Mouse (Mus musculus) liver, postnatal 0 days (tissue): ENCODE data around the gene Nrxn1. TPM values are rescaled to one million over a fixed set of nuclear protein-coding genes. Genes with fewer than 3 reads are reported as not detected.

Source experiments
- ATAC-seq: fragments of 200-750 bp; cut with Nextera tagmentation; 2 replicates; pipeline ENCODE4 v1.8.0; 2017; ENCODE audit warnings: mild to moderate bottlenecking, moderate library complexity
- DNase-seq: peaks from one replicate; pipeline ENCODE4 v3.0.0-alpha.2; 2016
- H3K27ac ChIP-seq: fragments of 300-500 bp; sonication (generic); 2 replicates; pipeline ENCODE4 v1.5.1; 2014; ENCODE audit warnings: antibody characterized with exemption, moderate library complexity, mild to moderate bottlenecking, low read depth
- H3K27me3 ChIP-seq: fragments of 300-500 bp; sonication (generic); 2 replicates; pipeline ENCODE4 v1.6.1; 2014; ENCODE audit warnings: low read length, control low read depth, mixed read lengths; ENCODE audit not compliant: insufficient read depth
- H3K36me3 ChIP-seq: fragments of 300-500 bp; sonication (generic); replicated peaks from 2 replicates; pipeline ENCODE4 v1.6.1; 2014; ENCODE audit warnings: mild to moderate bottlenecking, control low read depth, low read length, moderate library complexity, mixed read lengths; ENCODE audit not compliant: insufficient read depth
- H3K4me1 ChIP-seq: fragments of 300-500 bp; sonication (generic); 2 replicates; pipeline ENCODE4 v1.6.1; 2014; ENCODE audit warnings: antibody characterized with exemption, mild to moderate bottlenecking, control low read depth; ENCODE audit not compliant: insufficient read depth
- H3K4me2 ChIP-seq: fragments of 300-500 bp; sonication (generic); 2 replicates; pipeline ENCODE4 v1.6.1; 2014; ENCODE audit warnings: low read depth, mild to moderate bottlenecking, low read length, moderate library complexity, mixed read lengths
- H3K4me3 ChIP-seq: fragments of 300-500 bp; sonication (generic); 2 replicates; pipeline ENCODE4 v1.5.1; 2014; ENCODE audit warnings: low read depth, low read length
- H3K9ac ChIP-seq: fragments of 300-500 bp; sonication (generic); replicated peaks from 2 replicates; pipeline ENCODE4 v1.6.1; 2014; ENCODE audit warnings: mild to moderate bottlenecking, moderate library complexity
- H3K9me3 ChIP-seq: fragments of 300-500 bp; sonication (generic); 2 replicates; pipeline ENCODE4 v1.6.1; 2016; ENCODE audit warnings: mild to moderate bottlenecking, control low read depth, low read length, mixed read lengths
- CTCF ChIP-seq: sonication (generic); IDR thresholded peaks from 2 replicates; pipeline ENCODE4 v1.5.1; 2016; ENCODE audit warnings: antibody characterized with exemption, low read depth
- EP300 ChIP-seq: IDR thresholded peaks from 2 replicates; pipeline ENCODE4 v1.6.1; 2016; ENCODE audit warnings: antibody characterized with exemption, low read depth, mild to moderate bottlenecking
- WGBS: fragments of 180-500 bp; shearing (Covaris S2); extraction: QIAGEN DNeasy Blood & Tissue Kit; methylation state at CpG from one replicate; pipeline ENCODE4 v1.1.7; 2014; ENCODE audit not compliant: insufficient replicate concordance; 5-methylcytosine and 5-hydroxymethylcytosine counted together
- polyA plus RNA-seq: library from polyadenylated mRNA; unstranded; fragments of >200 nt; fragmentation: Nextera tagmentation; extraction: Ambion mirVana; gene quantifications from 2 replicates; pipeline ENCODE4 v1.2.1, GENCODE M21; 2015

Nrxn1 gene
- polyA plus RNA-seq: 0.41 and 0.57 TPM in 2 replicates

DNA sequence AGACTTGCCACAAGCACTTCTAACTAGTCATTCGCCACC lies at the start of gene Nrxn1:
Nrxn1 (minus strand) TSS at position 30 of the 39 bp plus-strand sequence.
- H3K4me3 ChIP-seq: no peak within 1 kb of the TSS
- no peaks in the 10 kb centered on the region for H3K36me3 ChIP-seq
- H3K4me2 ChIP-seq: no peak within 1 kb of the TSS
- no peak within 1 kb of the TSS for H3K9ac ChIP-seq
- 0% methylated on average over 1 of the region's 1 CpGs for WGBS
- no peak for ATAC-seq
- DNase-seq: no peak
- H3K27ac ChIP-seq: no peak within 1 kb of the TSS
- TF ChIP-seq EP300: no peak
- TF ChIP-seq CTCF: no peak
- H3K27me3 ChIP-seq: no peaks in the 10 kb centered on the region
- H3K4me1 ChIP-seq: no peaks in the 10 kb centered on the region
- no peaks in the 10 kb centered on the region for H3K9me3 ChIP-seq

DNA sequence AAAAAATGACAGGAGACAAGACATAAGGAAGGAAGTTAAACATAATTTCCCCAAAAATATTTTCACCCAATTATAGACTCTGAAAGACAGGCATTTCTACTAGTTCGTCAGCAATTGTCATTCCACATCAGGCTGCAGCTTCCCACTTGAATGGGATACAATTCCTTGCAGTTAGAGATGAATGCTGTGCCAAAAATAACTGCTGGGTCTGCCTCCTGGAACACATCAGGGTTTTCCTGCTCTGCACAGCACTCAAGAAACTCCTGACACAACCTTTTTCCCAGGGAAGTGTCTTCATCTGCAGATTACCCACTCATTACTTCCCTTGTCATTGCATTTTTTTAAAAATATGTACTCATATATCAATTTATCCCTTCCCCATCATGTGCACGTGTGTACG lies 44.0 kb upstream of the Nrxn1 start:
- no peaks in the 10 kb centered on the region for H3K27me3 ChIP-seq
- H3K4me3 ChIP-seq: no peak overlapping the region
- 62% methylated on average over 3 of the region's 3 CpGs for WGBS
- H3K9me3 ChIP-seq: no peaks in the 10 kb centered on the region
- ATAC-seq (no peak), DNase-seq (no peak)
- no peak overlapping the region for H3K27ac ChIP-seq
- H3K4me1 ChIP-seq: no peaks in the 10 kb centered on the region
- no peak overlapping the region for H3K4me2 ChIP-seq
- no peaks in the 10 kb centered on the region for H3K36me3 ChIP-seq
- no peak overlapping the region for H3K9ac ChIP-seq
- TF ChIP-seq EP300: no peak
- no peak for TF ChIP-seq CTCF

DNA sequence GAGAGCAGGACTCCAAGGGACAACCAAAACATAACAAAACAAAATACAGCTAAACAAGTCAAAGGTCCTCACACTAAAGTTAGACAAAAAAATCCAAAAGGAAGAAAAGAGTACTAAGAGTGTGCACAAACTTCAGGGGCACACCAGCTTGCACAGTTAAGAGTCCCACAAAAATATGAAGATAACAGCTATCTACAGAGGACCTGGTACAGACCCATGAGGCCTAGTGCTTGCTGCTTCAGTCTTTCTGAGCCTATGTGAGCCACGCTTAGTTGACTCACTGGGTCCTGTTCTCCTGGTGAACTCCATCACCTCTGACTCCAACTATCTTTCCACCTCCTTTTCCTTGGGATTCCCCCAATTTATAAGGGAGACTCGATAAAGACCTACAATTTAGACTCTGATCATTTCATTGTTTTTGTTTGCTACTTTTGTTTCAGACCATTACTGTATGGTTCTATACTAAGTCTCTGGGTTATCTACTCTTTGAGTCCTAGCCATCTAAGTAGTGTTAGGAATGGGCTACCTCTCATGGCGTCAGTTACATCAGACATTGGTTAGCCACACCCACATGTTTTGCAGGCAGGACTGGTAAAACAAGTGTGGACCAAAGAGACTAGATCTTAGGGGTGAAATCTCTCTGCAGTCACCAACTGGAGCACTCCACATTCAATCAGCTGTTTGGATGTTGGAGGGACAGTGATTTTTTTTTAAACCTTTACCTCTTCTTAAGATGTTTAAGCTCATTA lies 20.2 kb upstream of the Nrxn1 start:
- TF ChIP-seq EP300: no peak
- TF ChIP-seq CTCF: no peak
- no peaks in the 10 kb centered on the region for H3K27me3 ChIP-seq
- no peaks in the 10 kb centered on the region for H3K36me3 ChIP-seq
- ATAC-seq: no peak
- H3K9me3 ChIP-seq: no peaks in the 10 kb centered on the region
- no peak for DNase-seq
- H3K27ac ChIP-seq: no peak overlapping the region
- H3K4me3 ChIP-seq: no peak overlapping the region
- WGBS: 63% methylated on average over 3 of the region's 3 CpGs
- no peaks in the 10 kb centered on the region for H3K4me1 ChIP-seq
- H3K4me2 ChIP-seq: no peak overlapping the region
- no peak overlapping the region for H3K9ac ChIP-seq

DNA sequence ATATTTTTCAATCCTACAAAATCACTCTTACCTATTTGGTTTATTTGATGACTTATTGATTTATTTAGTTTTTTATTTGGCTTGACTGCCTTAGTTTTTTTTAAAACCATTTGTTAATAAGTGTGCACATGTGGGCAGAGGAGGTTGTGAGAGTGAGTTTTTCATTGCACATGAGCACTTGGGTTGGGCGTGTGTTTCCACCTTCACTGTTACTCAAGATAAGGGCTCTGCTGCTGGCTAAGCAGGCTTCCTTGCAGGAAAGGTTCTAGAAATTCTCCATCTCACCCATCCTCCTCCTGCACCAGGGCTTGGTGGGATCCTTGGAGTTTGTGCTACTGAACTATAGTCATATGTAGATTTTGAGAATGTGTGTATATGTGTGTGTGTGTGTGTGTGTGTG lies 19.2 kb upstream of the Nrxn1 start:
- no peaks in the 10 kb centered on the region for H3K27me3 ChIP-seq
- no peaks in the 10 kb centered on the region for H3K36me3 ChIP-seq
- H3K4me2 ChIP-seq: no peak overlapping the region
- ATAC-seq: no peak
- H3K9ac ChIP-seq: no peak overlapping the region
- H3K27ac ChIP-seq: no peak overlapping the region
- TF ChIP-seq CTCF: no peak
- H3K4me3 ChIP-seq: no peak overlapping the region
- DNase-seq: no peak
- 60% methylated on average over 1 of the region's 1 CpGs for WGBS
- H3K4me1 ChIP-seq: no peaks in the 10 kb centered on the region
- H3K9me3 ChIP-seq: no peaks in the 10 kb centered on the region

DNA sequence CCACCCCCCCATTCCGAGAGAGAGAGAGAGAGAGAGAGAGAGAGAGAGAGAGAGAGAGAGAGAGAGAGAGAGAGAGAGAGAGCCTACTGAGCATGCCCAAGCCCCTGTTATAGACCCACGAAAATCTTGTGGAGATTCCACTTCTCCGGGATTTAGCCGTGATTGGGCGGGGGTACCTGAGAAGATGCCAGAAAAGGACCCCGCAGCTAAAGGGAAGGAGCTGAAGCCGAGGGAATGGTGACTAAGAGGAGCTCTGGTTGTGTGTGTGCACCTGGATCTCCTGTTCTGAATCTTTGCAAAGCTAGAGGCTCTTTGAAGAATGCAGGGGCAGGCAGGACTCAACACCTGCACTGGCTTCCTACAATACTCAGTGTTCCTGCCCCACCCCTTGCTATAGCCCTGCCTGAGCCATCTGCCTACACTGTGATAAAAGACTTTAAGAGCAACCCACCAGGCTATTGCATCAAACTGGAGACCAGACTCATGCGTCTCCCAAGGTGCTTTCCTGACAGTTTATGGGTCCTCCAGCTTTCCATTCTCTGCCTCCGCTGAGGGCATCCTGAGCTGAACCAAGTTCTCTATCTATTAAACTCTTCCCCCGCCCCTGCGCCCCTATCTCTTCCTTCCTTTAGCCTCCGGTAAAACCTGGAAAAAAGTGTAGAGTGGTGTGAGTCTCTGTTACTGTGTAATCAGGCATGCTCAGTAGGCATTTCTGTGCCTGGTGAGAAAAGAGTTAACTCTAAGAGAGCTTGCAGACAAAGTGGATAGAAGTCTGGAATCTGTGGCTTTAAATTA lies 407 bp upstream of the Nrxn1 start:
- no peak for ATAC-seq

DNA sequence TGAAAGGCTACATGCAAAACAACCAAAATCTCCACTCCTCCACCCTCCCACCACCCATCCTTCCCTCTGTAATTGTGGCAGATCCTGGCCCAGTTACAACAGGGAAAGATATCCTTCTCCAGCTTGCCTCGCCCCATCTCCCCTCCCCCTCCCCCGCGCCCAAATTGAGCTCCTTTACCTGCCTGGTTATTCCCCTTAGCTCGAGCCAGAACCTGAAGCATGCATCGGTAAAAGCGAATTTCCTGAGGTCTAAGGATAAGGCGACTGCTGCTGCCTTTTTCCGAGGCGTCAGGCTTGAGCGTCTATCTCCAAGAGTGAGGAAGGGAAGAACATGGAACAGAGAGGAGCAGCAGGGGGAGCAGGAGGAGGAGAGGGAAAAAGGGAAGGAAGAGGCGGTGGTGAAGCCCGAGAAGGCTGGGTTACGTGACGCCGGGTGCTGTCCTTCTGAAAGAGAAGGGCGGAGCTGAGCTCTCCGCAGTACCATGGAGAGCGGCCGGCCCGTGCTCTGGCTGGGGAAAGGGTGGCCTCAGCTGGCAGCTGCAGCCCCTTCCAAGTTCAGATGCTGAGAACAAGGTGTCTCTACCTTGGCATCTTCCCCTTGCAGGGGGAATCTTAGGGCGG lies 340 bp downstream of the Nrxn1 start:
- no peaks in the 10 kb centered on the region for H3K9me3 ChIP-seq
- DNase-seq (peak; percentile 32), ATAC-seq (0 out of 2 replicates have a peak, but pooled peaks have one; percentile 15)
- H3K27me3 ChIP-seq: no peaks in the 10 kb centered on the region
- no peak overlapping the region for H3K9ac ChIP-seq
- H3K36me3 ChIP-seq: no peaks in the 10 kb centered on the region
- no peaks in the 10 kb centered on the region for H3K4me1 ChIP-seq
- 0 out of 2 replicates have a peak, but pooled peaks have one; percentile 2 for TF ChIP-seq CTCF
- no peak for TF ChIP-seq EP300
- no peak overlapping the region for H3K27ac ChIP-seq
- H3K4me2 ChIP-seq: no peak overlapping the region
- no peak overlapping the region for H3K4me3 ChIP-seq
- WGBS: 2% methylated on average over 21 of the region's 21 CpGs

More for the DNA sequence above, 407 bp upstream of the Nrxn1 start:
- Histone ChIP-seq H3K27ac (no peak overlapping the region), H3K4me2 (no peak overlapping the region), H3K9me3 (no peaks in the 10 kb centered on the region), H3K4me1 (no peaks in the 10 kb centered on the region), H3K36me3 (no peaks in the 10 kb centered on the region), H3K9ac (no peak overlapping the region), H3K4me3 (no peak overlapping the region), H3K27me3 (no peaks in the 10 kb centered on the region)
- DNase-seq: no peak
- TF ChIP-seq CTCF (no peak), EP300 (no peak)
- 31% methylated on average over 11 of the region's 12 CpGs for WGBS
